Mouse (Mus musculus): Measurements from ENCODE around the gene Mmp23. TPM values are rescaled to one million over a fixed set of nuclear protein-coding genes. Genes with fewer than 3 reads are reported as not detected.
A peak's percentile ranks its signal among the peaks of the same experiment; 100 is the strongest.
"Not testable (repeated sequence)": the region's sequence is repeated elsewhere in the genome, so short reads cannot be mapped to it uniquely, and the experiment has no call there.

Mmp23 gene
- not detected in 2 replicates for total RNA-seq (2015; ENCODE audit: low replicate concordance)
- total RNA-seq (2017; ENCODE audit: low replicate concordance) = not detected in 2 replicates

GRCm38 (mm10) chr4:155653086-155653450 lies at the start of gene Mmp23:
Gene Mmp23 (minus strand): TSS chr4:155653384.
- ATAC-seq (replicated peaks; ENCODE audit: low FRiP score, poor library complexity, severe bottlenecking) = no peak

DNA sequence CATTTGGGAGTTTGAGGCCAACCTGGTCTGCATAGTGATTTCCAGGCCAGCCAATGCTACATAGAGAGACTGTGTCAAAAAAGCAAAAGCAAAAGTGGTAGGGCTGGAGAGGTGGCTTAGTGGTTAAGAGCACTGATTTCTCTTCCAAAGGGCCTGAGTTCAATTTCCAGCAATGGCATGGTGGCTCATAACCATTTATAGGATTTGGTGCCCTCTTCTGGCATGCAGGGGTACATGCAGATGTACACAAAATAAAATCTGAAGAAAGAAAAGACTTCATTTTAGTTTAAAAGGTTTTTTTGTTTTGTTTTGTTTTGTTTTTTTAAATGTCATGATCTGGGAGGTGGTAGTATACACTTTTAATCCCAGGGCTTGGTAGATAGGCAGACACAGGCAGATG lies 47.2 kb upstream of the Mmp23 start:
- no peak for ATAC-seq (replicated peaks; ENCODE audit: low FRiP score, poor library complexity, severe bottlenecking)

- ATAC-seq (replicated peaks; ENCODE audit: low FRiP score, poor library complexity, severe bottlenecking) = no peak
Observed at GRCm38 (mm10) chr4:155696261-155697255, 43.4 kb upstream of the Mmp23 start.

DNA sequence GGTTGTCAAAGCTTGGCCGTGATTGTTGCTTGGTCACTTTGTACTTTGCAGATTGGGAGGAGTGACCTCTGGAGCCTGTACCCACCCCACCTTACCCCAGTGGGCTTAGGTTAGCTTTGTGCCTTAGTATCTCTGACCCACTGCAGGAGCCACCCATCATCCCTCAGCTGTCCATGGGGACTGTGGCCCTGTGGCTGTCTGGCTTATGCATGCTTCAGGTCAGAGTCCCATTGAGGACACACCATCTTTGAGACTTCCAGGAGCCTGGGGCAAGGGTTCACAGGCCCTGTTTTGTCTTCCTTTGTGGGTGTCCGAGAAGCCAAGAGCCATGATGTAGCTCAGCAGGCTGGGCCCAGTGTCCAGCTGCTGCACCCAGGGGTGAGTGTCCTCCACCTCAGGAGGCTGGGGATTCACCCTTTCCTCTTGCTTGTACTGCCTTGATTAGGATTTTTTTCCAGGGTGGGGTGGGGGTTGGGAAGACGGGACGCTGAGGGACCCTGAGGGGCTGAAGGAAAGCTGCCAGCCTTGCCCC lies 42.4 kb upstream of the Mmp23 start:
- ATAC-seq (replicated peaks; ENCODE audit: low FRiP score, poor library complexity, severe bottlenecking) = no peak

DNA sequence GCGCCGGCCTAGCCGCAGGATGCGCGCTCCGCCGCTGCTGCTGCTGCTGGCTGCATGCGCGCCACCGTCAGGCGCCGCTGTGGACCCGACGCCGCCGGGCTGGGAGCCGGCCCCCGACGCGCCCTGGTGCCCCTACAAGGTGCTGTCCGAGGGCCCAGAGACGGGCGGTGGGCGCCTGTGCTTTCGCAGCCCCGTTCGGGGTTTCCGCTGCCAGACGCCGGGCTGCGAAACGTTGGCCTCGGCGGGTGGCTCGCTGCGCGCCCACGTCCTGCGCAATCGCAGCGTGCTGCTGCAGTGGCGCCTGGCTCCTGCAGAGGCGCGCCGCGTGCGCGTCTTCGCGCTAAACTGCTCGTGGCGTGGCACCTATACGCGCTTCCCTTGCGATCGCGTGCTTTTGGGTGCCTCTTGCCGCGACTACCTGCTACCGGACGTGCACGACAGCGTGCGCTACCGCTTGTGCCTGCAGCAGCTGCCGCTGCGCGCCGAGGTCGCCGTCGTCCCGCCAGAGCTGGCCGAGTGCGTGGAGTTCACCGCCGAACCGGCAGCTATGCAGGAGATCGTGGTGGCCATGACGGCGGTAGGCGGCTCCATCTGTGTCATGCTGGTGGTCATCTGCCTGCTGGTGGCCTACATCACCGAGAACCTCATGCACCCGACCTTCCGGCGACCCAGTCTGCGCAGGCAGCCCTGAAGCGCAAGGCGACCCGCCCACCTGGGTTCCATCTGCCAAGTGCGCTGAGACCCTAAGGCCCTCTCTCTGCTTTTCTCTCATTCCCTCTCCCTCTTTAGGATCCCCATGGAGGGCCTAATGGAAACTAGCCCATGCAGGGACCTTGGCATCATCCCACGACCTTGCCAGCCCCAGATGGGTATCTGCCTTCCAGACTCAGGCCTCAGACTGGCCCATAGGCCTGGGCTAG lies 41.6 kb upstream of the Mmp23 start:
- ATAC-seq (replicated peaks; ENCODE audit: low FRiP score, poor library complexity, severe bottlenecking) = no peak

DNA sequence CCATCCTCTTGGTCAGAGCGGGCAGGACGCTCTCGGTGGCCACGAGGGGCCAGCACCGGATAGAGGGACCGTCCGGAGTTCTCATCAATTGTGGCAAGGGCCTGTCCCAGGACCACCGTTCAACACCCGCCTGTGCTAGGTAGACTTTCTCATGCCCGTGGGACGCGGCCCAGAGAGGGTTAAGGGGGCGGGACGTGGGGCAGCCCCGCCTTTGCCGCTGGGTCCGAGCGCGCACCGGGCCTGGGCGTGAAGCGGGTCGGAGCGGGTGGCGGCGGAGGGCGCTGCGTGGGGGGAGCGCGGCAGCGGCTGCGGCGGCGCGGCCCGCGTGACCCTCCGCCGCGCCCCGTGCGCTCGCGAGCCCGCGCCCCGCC lies 40.9 kb upstream of the Mmp23 start, which contains the start of gene Fndc10:
TSS of gene Fndc10 (plus strand) at position 232 of the 371 bp plus-strand sequence.
- ATAC-seq (replicated peaks; ENCODE audit: low FRiP score, poor library complexity, severe bottlenecking) = no peak

GRCm38 (mm10) chr4:155692421-155692820 lies 39.2 kb upstream of the Mmp23 start:
- no peak for ATAC-seq (replicated peaks; ENCODE audit: low FRiP score, poor library complexity, severe bottlenecking)

DNA sequence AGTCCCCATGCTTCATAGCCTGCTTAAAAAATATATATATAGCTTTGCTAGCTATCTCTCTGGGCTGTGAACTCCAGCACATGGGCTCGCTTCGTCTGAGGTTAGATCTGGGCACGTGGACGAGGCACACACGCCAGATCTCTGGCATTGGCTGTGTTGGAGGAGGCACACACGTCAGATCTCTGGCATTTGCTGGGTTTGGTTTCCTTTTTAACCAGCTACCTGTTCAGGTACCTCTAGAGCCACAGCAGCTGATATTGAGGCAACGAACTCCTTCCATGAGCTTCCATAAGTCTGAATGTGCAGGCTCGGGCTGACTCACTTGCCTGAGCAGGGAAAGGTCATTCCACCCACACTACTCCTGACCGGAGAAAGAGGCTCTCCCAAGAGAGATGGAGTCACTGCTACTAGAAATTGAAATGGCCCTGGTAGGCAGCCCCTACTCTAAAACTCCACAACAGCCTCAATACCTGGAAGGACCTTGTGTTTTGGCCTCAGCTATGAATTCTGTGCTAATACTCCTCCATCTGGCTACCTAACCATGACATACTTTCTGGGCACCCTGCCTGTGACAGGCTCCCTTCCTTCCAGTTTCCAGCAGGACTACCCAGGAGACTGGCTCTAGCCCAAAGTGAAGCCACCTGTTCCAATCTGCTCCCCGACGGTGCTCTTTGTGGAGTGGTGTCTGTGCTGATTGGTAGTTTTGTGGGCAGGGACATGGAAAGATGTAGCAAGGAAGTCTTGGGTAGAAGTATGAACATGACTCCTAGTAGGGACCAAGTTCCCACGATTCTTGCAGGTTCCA lies 37.6 kb upstream of the Mmp23 start:
- no peak for ATAC-seq (replicated peaks; ENCODE audit: low FRiP score, poor library complexity, severe bottlenecking)

DNA sequence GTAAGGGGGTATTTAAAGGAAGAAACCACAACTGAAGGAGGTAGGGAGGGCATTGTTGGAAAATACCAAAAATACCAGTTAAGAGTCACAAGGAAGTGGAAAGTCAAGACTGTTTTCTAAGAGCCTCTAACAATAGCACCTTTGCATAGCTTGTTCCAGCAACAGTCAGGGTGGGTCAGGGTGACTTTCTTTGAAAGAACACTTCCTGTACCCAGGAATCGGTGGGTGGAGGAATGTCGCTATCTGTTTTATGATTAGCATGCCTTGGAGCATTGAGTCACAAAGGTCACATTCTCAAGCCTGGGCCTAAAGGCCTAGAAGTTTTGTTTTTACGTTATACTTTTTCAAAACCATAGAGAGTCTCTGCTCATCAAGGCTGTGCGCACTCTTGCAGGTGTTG lies 34.6 kb upstream of the Mmp23 start:
- ATAC-seq (replicated peaks; ENCODE audit: low FRiP score, poor library complexity, severe bottlenecking) = not testable (repeated sequence)

GRCm38 (mm10) chr4:155683670-155684277 lies 30.6 kb upstream of the Mmp23 start:
- ATAC-seq (replicated peaks; ENCODE audit: low FRiP score, poor library complexity, severe bottlenecking) = not testable (repeated sequence)

GRCm38 (mm10) chr4:155675991-155676390 lies 22.8 kb upstream of the Mmp23 start:
- no peak for ATAC-seq (replicated peaks; ENCODE audit: low FRiP score, poor library complexity, severe bottlenecking)

- ATAC-seq (replicated peaks; ENCODE audit: low FRiP score, poor library complexity, severe bottlenecking) = no peak
Observed at GRCm38 (mm10) chr4:155672082-155672481, 18.9 kb upstream of the Mmp23 start.

DNA sequence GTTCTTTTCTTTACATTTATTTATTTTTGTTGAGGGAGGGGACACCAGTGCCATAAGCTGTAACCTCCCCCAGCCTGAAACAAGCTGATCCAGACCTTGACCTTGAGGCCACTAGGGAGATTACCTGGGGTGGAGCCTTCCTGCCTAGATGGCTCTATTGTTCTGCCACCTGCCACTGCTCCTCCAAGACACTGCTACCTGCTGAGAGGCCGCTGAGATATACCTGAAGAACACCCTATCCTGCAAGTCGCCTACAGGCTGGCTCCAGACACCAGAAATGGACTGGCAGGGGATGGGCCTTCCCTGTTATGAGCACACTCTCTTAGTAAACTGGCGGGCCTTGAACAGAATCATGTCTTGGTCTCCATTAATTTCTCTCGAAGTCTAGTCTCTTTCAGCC lies 17.1 kb upstream of the Mmp23 start:
- not testable (repeated sequence) for ATAC-seq (replicated peaks; ENCODE audit: low FRiP score, poor library complexity, severe bottlenecking)

GRCm38 (mm10) chr4:155669598-155670075 lies 16.5 kb upstream of the Mmp23 start:
- peak; percentile 45 for ATAC-seq (replicated peaks; ENCODE audit: low FRiP score, poor library complexity, severe bottlenecking)

DNA sequence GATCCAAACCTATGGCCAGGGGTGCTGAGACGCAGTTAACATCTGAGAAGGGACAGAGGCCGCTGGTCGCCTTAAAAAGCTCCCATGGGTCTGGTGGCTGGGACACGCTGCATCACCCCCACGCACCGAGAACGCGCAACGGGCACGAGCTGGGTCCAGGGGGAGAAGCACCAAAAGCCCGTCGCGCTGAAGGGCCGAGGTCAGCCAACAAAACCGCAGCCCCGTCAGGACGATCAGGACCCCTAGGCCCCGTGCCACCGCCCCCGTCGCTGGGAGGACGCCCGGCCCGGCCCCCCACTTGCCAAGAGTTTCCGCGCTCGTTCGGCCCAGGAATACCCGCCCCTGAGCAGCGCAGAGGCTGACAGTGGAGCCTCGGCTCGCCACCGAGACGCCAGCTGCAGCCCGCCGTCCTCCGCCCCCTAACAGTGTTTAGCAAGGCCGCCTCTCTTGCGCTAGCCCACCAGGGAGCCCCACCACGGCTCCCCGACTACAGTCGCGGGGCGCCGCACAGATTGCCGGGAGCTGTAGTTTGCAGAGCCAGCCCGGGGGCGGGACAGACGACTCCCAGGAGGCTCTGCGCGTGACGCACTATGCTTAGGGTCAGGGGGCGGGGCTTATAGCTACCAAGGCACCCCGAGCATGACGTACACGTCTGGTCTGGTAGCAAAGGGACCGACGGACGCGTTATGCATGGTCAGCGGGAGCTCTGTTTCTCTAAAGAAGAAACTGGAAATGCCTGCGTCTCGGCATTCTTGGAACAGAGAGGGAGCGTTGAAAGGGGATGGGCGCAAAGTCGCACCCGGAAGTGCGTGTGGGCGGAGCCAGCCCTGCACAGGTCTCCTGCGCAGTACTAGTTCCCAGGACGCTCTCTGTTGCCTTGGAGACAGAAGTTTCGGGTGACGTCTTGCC lies 15.8 kb upstream of the Mmp23 start, which contains the start of gene Mib2:
TSS of gene Mib2 (minus strand) at position 510 of the 909 bp plus-strand sequence.
- ATAC-seq (replicated peaks; ENCODE audit: low FRiP score, poor library complexity, severe bottlenecking) = peak; percentile 99

DNA sequence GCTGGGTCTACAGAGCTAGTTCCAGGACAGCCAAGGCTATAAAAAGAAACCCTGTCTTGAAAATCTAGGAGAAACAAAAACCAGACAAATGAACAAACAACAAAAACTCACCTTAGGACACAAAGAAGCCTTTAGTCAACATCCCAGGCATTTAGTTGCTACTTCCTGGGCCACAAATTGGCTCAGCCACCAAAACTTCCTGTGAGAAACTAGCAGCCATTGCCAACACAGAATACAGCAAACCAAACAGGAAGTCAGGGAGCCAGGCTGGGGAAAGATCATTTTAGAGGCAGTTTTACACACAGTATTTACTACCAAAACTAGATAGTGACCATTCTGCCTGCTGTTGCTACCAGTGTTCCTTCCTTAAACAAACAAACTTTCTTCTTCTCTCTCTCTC lies 13.7 kb upstream of the Mmp23 start:
- no peak for ATAC-seq (replicated peaks; ENCODE audit: low FRiP score, poor library complexity, severe bottlenecking)

DNA sequence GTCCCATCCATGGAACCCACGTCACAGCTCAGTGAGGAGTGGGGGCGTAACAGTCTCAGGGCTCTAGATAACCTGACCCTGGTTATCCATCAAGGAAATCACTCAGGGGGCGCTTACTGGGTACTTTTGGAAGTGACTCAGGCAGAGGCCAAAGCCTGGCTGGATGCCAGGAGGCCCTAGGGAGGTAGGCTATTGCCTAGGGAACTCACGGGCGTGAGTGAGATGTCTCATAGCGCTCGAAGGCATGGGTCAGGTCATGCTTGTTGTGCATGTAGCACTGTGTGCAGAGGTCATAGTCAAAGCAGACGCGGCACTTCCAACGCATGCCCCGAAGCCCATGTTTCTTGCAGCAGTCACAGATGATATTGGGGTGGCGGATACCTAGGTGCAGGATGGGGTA lies 7.5 kb upstream of the Mmp23 start:
- ATAC-seq (replicated peaks; ENCODE audit: low FRiP score, poor library complexity, severe bottlenecking) = no peak

- ATAC-seq (replicated peaks; ENCODE audit: low FRiP score, poor library complexity, severe bottlenecking) = no peak
Observed at GRCm38 (mm10) chr4:155658961-155659360, 5.8 kb upstream of the Mmp23 start.
